Mouse (Mus musculus): ENCODE data around the gene Morn4. TPM values are rescaled to one million over a fixed set of nuclear protein-coding genes. Genes with fewer than 3 reads are reported as not detected.
"Not testable (repeated sequence)": the region's sequence is repeated elsewhere in the genome, so short reads cannot be mapped to it uniquely, and the experiment has no call there.

Morn4 gene
- polyA plus RNA-seq, 1 experiment: 1.4 TPM

- TF ChIP-seq CTCF (IDR thresholded peaks at IDR 0.05; ENCODE audit: control insufficient read depth, insufficient read depth, low read length) (no peak), POLR2A (IDR thresholded peaks at IDR 0.05; ENCODE audit: borderline replicate concordance, control insufficient read depth, low read depth, low read length) (no peak)
- no peak overlapping the region for H3K27ac ChIP-seq (ENCODE audit: control insufficient read depth, insufficient read depth, low read depth, low read length, poor library complexity)
- 83% methylated on average over 3 of the region's 3 CpGs for WGBS
- H3K4me1 ChIP-seq (ENCODE audit: control insufficient read depth, insufficient read depth, low read length): no peaks in the 10 kb centered on the region
- H3K4me3 ChIP-seq (replicated peaks; ENCODE audit: control insufficient read depth, low read depth, low read length): no peak overlapping the region
Measured at GRCm38 (mm10) chr19:42099406-42099805, 13.2 kb upstream of the Morn4 start.

GRCm38 (mm10) chr19:42090637-42091141 is 4.5 kb upstream of the Morn4 start:
- no peak for TF ChIP-seq CTCF (IDR thresholded peaks at IDR 0.05; ENCODE audit: control insufficient read depth, insufficient read depth, low read length)
- Histone ChIP-seq H3K4me1 (ENCODE audit: control insufficient read depth, insufficient read depth, low read length) (peaks cover 3% of the 10 kb centered on the region; the same call in 1 of the 2 replicates), H3K27ac (ENCODE audit: control insufficient read depth, insufficient read depth, low read depth, low read length, poor library complexity) (peak overlapping the region; percentile 92), H3K4me3 (replicated peaks; ENCODE audit: control insufficient read depth, low read depth, low read length) (peak overlapping the region; percentile 88)
- WGBS: under 1% methylated on average over 52 of the region's 52 CpGs

- H3K27ac ChIP-seq (ENCODE audit: control insufficient read depth, insufficient read depth, low read depth, low read length, poor library complexity): peak within 1 kb of the TSS; percentile 92
- WGBS: under 1% methylated on average over 41 of the region's 55 CpGs
- TF ChIP-seq CTCF (IDR thresholded peaks at IDR 0.05; ENCODE audit: control insufficient read depth, insufficient read depth, low read length) (no peak), POLR2A (IDR thresholded peaks at IDR 0.05; ENCODE audit: borderline replicate concordance, control insufficient read depth, low read depth, low read length) (peak; percentile 56; the same call in 1 of the 2 replicates)
- H3K4me1 ChIP-seq (ENCODE audit: control insufficient read depth, insufficient read depth, low read length): peaks cover 3% of the 10 kb centered on the region; the same call in 1 of the 2 replicates
- peak within 1 kb of the TSS; percentile 88 for H3K4me3 ChIP-seq (replicated peaks; ENCODE audit: control insufficient read depth, low read depth, low read length)
Measured at GRCm38 (mm10) chr19:42089748-42090595, 3.8 kb upstream of the Morn4 start, which contains the start of gene Pi4k2a. Gene Pi4k2a, plus strand, starts transcription at chr19:42090470.

- H3K4me3 ChIP-seq (replicated peaks; ENCODE audit: control insufficient read depth, low read depth, low read length): peak overlapping the region; percentile 24
- no peak for TF ChIP-seq POLR2A (IDR thresholded peaks at IDR 0.05; ENCODE audit: borderline replicate concordance, control insufficient read depth, low read depth, low read length)
- peak; percentile 22; the same call in 1 of the 2 replicates for TF ChIP-seq CTCF (IDR thresholded peaks at IDR 0.05; ENCODE audit: control insufficient read depth, insufficient read depth, low read length)
- peaks cover 3% of the 10 kb centered on the region; the same call in 1 of the 2 replicates for H3K4me1 ChIP-seq (ENCODE audit: control insufficient read depth, insufficient read depth, low read length)
Measured at GRCm38 (mm10) chr19:42089103-42089747, 3.1 kb upstream of the Morn4 start.

GRCm38 (mm10) chr19:42085690-42086089 is 467 bp downstream of the Morn4 start:
- TF ChIP-seq POLR2A (IDR thresholded peaks at IDR 0.05; ENCODE audit: borderline replicate concordance, control insufficient read depth, low read depth, low read length): no peak
- no peak for TF ChIP-seq CTCF (IDR thresholded peaks at IDR 0.05; ENCODE audit: control insufficient read depth, insufficient read depth, low read length)
- Histone ChIP-seq H3K27ac (ENCODE audit: control insufficient read depth, insufficient read depth, low read depth, low read length, poor library complexity) (no peak overlapping the region), H3K4me3 (replicated peaks; ENCODE audit: control insufficient read depth, low read depth, low read length) (no peak overlapping the region), H3K4me1 (ENCODE audit: control insufficient read depth, insufficient read depth, low read length) (peaks cover 3% of the 10 kb centered on the region; the same call in 1 of the 2 replicates)
- 18% methylated on average over 10 of the region's 10 CpGs for WGBS

More at GRCm38 (mm10) chr19:42089103-42089747, 3.1 kb upstream of the Morn4 start:
- H3K27ac ChIP-seq (ENCODE audit: control insufficient read depth, insufficient read depth, low read depth, low read length, poor library complexity): peak overlapping the region; percentile 7
- 4% methylated on average over 14 of the region's 14 CpGs for WGBS

GRCm38 (mm10) chr19:42081613-42082012 is 4.5 kb downstream of the Morn4 start:
- H3K4me1 ChIP-seq (ENCODE audit: control insufficient read depth, insufficient read depth, low read length); H3K4me3 ChIP-seq (replicated peaks; ENCODE audit: control insufficient read depth, low read depth, low read length); H3K27ac ChIP-seq (ENCODE audit: control insufficient read depth, insufficient read depth, low read depth, low read length, poor library complexity): not testable (repeated sequence)
- 59% methylated on average over 5 of the region's 5 CpGs for WGBS

GRCm38 (mm10) chr19:42080469-42080868 is 5.7 kb downstream of the Morn4 start:
- Histone ChIP-seq H3K4me1 (ENCODE audit: control insufficient read depth, insufficient read depth, low read length) (no peaks in the 10 kb centered on the region), H3K4me3 (replicated peaks; ENCODE audit: control insufficient read depth, low read depth, low read length) (no peak overlapping the region), H3K27ac (ENCODE audit: control insufficient read depth, insufficient read depth, low read depth, low read length, poor library complexity) (no peak overlapping the region)
- WGBS: 76% methylated on average over 11 of the region's 11 CpGs
- TF ChIP-seq CTCF (IDR thresholded peaks at IDR 0.05; ENCODE audit: control insufficient read depth, insufficient read depth, low read length) (no peak), POLR2A (IDR thresholded peaks at IDR 0.05; ENCODE audit: borderline replicate concordance, control insufficient read depth, low read depth, low read length) (no peak)

- Histone ChIP-seq H3K27ac (ENCODE audit: control insufficient read depth, insufficient read depth, low read depth, low read length, poor library complexity) (no peak overlapping the region), H3K4me1 (ENCODE audit: control insufficient read depth, insufficient read depth, low read length) (no peaks in the 10 kb centered on the region), H3K4me3 (replicated peaks; ENCODE audit: control insufficient read depth, low read depth, low read length) (no peak overlapping the region)
- WGBS: 74% methylated on average over 5 of the region's 5 CpGs
- no peak for TF ChIP-seq POLR2A (IDR thresholded peaks at IDR 0.05; ENCODE audit: borderline replicate concordance, control insufficient read depth, low read depth, low read length)
- no peak for TF ChIP-seq CTCF (IDR thresholded peaks at IDR 0.05; ENCODE audit: control insufficient read depth, insufficient read depth, low read length)
Measured at GRCm38 (mm10) chr19:42079950-42080349, 6.2 kb downstream of the Morn4 start.
